ENCODE assay signal across 8 mouse cellular contexts in the genomic region with DNA sequence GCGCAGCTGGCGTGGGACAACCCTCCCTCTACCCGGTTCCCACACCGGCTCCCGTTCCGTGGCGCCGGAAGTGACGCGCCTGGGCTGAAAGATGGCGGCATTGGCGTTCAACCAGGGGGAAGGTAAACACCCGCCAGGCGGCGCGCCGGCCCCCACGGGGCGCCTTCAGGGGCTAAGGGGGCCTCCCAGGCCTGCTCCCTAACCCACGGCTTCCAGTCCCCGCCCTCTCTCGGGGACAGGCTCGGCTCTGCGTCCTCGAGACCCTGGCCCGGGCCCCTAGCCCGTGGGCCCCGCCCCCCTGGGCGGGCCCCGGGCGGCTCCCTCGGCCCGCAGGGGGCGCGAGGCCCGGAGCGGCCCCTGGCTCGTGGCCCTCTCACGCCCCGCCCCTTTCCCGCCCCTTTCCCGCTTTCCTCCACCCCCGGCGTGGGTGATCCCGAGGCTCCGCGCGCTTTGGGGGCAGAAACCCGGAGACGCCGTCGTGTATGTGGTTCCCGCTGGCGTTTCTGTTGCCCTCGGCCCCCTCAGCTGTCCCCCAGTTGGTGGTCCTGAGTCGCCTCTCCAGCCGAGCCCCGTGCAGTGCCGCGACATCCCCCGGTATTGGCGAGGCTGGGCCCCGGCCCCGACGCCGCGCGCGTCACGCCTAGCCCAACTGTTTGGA. TPM values are rescaled to one million over a fixed set of nuclear protein-coding genes. Genes with fewer than 3 reads are reported as not detected.
DNase-seq lines count a peak whose midpoint lies in the region; TF ChIP-seq lines count a peak whose summit lies in the region.

Klhl15 (plus strand) TSS at position 68 of the 658 bp plus-strand sequence.

- H3K4me1 ChIP-seq in cortical plate, adult 2 months (ENCODE audit: control insufficient read depth, insufficient read depth, low read length): no peaks in the 10 kb centered on the region; the same call in 1 of the 2 replicates

- peak; percentile 89 for DNase-seq in adipocyte (ENCODE audit: low spot score)
- peak; percentile 61 to 75 for DNase-seq in gastrocnemius, adult 8-10 months (ENCODE audit: low spot score in 2 of 2)
- DNase-seq in hindlimb bud, embryonic 11.5 days (ENCODE audit: extremely low spot score, low read depth, low spot score): peak; percentile 44
- peak; percentile 78 to 79 for DNase-seq in left cerebral cortex, adult 2 months (ENCODE audit: extremely low spot score in 1 of 2, low spot score in 2 of 2)
- DNase-seq in retina, postnatal 7 days (ENCODE audit: low read depth, low spot score): peak; percentile 78
- DNase-seq in urinary bladder, adult 2 months (ENCODE audit: low spot score): peak; percentile 80

- peaks cover 13% of the 10 kb centered on the region; the same call in 1 of the 2 replicates for H3K79me2 ChIP-seq in macrophage (ENCODE audit: inconsistent target)

- intact Hi-C loops in left cerebral cortex, adult 2 months (cut with DNase I): loop anchor here (1.0 kb wide), 2 partner anchors 22 to 132 kb away; partner anchors contain the start of genes Eif2s3x and Fam90a1b

- peak within 1 kb of the TSS; percentile 78 for H3K27ac ChIP-seq in cortical plate, adult 2 months (ENCODE audit: insufficient read depth, low read length)
- peak within 1 kb of the TSS; percentile 93 for H3K27ac ChIP-seq in left cerebral cortex, adult 2 months
- no peak within 1 kb of the TSS for H3K27ac ChIP-seq in macrophage

- 13% methylated on average over 46 of the region's 70 CpGs for WGBS in macrophage (ENCODE audit: missing documents)

- peak within 1 kb of the TSS; percentile 93 for H3K4me3 ChIP-seq in cortical plate, adult 2 months (ENCODE audit: insufficient read depth, low read length)
- peak within 1 kb of the TSS; percentile 65 for H3K4me3 ChIP-seq in left cerebral cortex, adult 2 months
- peak within 1 kb of the TSS; percentile 40 for H3K4me3 ChIP-seq in macrophage (ENCODE audit: inconsistent target)

- peak; percentile 57; the same call in 1 of the 2 replicates for TF ChIP-seq POLR2A in cortical plate, adult 2 months (IDR thresholded peaks at IDR 0.05; ENCODE audit: extremely low read depth, insufficient read depth, low read length)

- H3K36me3 ChIP-seq in macrophage (ENCODE audit: inconsistent target): no peaks in the 10 kb centered on the region

- TF ChIP-seq CTCF in cortical plate, adult 2 months (IDR thresholded peaks at IDR 0.05; ENCODE audit: extremely low read depth, insufficient read depth, low read length): no peak
- peak; percentile 41 for TF ChIP-seq CTCF in left cerebral cortex, adult 2 months (IDR thresholded peaks at IDR 0.05)

RNA-seq across cellular contexts. Expression of gene Klhl15, which starts in this region (rescaled TPM):
- polyA plus RNA-seq in cortical plate, adult 2 months (2012; rRNA removed): 7.2 TPM in 2 replicates
- 1 to 10 TPM; 4.6 to 5.4 (median 4.7) TPM for total RNA-seq in gastrocnemius, adult 8-10 months (2022)
- total RNA-seq in left cerebral cortex, adult 2 months (2021): 10 to 100 TPM; 28.5 to 30.9 TPM
- total RNA-seq in macrophage (2018; cell fraction: chromatin; rRNA removed): 10 to 100 TPM in 17 of 26 experiments, 1 to 10 TPM in 9; 3.6 to 32.9 (median 15.4) TPM
- 10 to 100 TPM in 5 of 26 experiments, 1 to 10 TPM in 21; 5.1 to 12.1 (median 7.3) TPM for total RNA-seq in macrophage (2018; cell fraction: cytosol; rRNA removed)
- total RNA-seq in macrophage (2018; cell fraction: nucleus; rRNA removed): 10 to 100 TPM in 15 of 26 experiments, 1 to 10 TPM in 11; 4.0 to 30.8 (median 12.1) TPM
- 4.1 to 6.4 TPM (median 4.7 TPM) in 3 replicates for polyA plus RNA-seq in macrophage (2018)
- 3.9 and 4.5 TPM in 2 replicates for polyA plus RNA-seq in urinary bladder, adult 2 months (2012; rRNA removed)

Comparison
In these comparisons a context has a peak if more than half of its experiments do, and no peak if none do; other contexts are left out.
1. RNA of gene Klhl15 (total RNA-seq): 28.5 to 30.9 TPM in left cerebral cortex, adult 2 months; 4.6 to 5.4 TPM in gastrocnemius, adult 8-10 months; every median in the first group is over 4 times any median in the second.
2. H3K4me3 ChIP-seq: peak in every context shown above with its lines; median percentile 93 in cortical plate, adult 2 months; 65 in left cerebral cortex, adult 2 months; 40 in macrophage.
3. Peak in every context shown above with its lines, with median percentiles within 50 percentile points of each other: DNase-seq.